Mouse (Mus musculus) left cerebral cortex, adult 8-10 months (tissue): ENCODE measurements at regions not wholly inside any gene's neighbourhood (a gene's known extent, or its start where the extent isn't known, plus 50 kb on each side); places are given as distances from the start of the nearest gene placed in this dataset.
"Not testable (repeated sequence)": the region's sequence is repeated elsewhere in the genome, so short reads cannot be mapped to it uniquely, and the experiment has no call there.

Experiments used
- DNase-seq, 2 experiments: peaks; one replicate each; pipeline ENCODE4 v3.0.0; 2022; ENCODE audit warnings: low spot score in 2 of 2

GRCm38 (mm10) chr12:3188734-3189275, 121.0 kb downstream of the Rab10 start:
- not testable (repeated sequence) for DNase-seq

GRCm38 (mm10) chr12:3188137-3188536, 121.6 kb downstream of the Rab10 start:
- no peak for DNase-seq

GRCm38 (mm10) chr12:3173325-3173724, 136.4 kb downstream of the Rab10 start:
- DNase-seq = no peak

GRCm38 (mm10) chr12:3169705-3170287, 140.0 kb downstream of the Rab10 start:
- DNase-seq = not testable (repeated sequence)

GRCm38 (mm10) chr12:3161666-3162065, 148.1 kb downstream of the Rab10 start:
- DNase-seq = not testable (repeated sequence)

- not testable (repeated sequence) for DNase-seq
Measured at GRCm38 (mm10) chr12:3158771-3159170, 151.0 kb downstream of the Rab10 start.

GRCm38 (mm10) chr12:3153705-3154104, 156.1 kb downstream of the Rab10 start:
- DNase-seq = not testable (repeated sequence)

- DNase-seq = not testable (repeated sequence)
Measured at GRCm38 (mm10) chr12:3132553-3132952, 177.2 kb downstream of the Rab10 start.

GRCm38 (mm10) chr12:3131149-3131751, 178.5 kb downstream of the Rab10 start:
- DNase-seq = not testable (repeated sequence)

GRCm38 (mm10) chr12:3127336-3127735, 182.4 kb downstream of the Rab10 start:
- not testable (repeated sequence) for DNase-seq

- no peak for DNase-seq
Measured at GRCm38 (mm10) chr12:3124036-3124435, 185.7 kb downstream of the Rab10 start.

- DNase-seq = peak in 1 of 2 experiments; percentile 6
Measured at GRCm38 (mm10) chr12:3110589-3110988, 199.2 kb downstream of the Rab10 start.

- peak; percentile 83 to 91 for DNase-seq
Measured at GRCm38 (mm10) chr12:3109671-3110070, 200.1 kb downstream of the Rab10 start.

GRCm38 (mm10) chr12:3101963-3102362, 207.8 kb downstream of the Rab10 start:
- not testable (repeated sequence) for DNase-seq

- peak in 1 of 2 experiments; percentile 10 for DNase-seq
Measured at GRCm38 (mm10) chr12:3098175-3098574, 211.6 kb downstream of the Rab10 start.

GRCm38 (mm10) chr12:3094509-3094908, 215.3 kb downstream of the Rab10 start:
- DNase-seq = no peak

GRCm38 (mm10) chr12:3092974-3093373, 216.8 kb downstream of the Rab10 start:
- not testable (repeated sequence) for DNase-seq

GRCm38 (mm10) chr12:3049546-3049945, 260.2 kb downstream of the Rab10 start:
- DNase-seq = not testable (repeated sequence)

GRCm38 (mm10) chr12:3018446-3018845, 291.3 kb downstream of the Rab10 start:
- DNase-seq = not testable (repeated sequence)

GRCm38 (mm10) chr12:3016777-3017176, 293.0 kb downstream of the Rab10 start:
- not testable (repeated sequence) for DNase-seq
